Mouse (Mus musculus) layer of hippocampus, adult 9-11 months (tissue): ENCODE results near the gene Tex33.

Source experiments
- DNase-seq: peaks from one replicate; pipeline ENCODE4 v3.0.0; 2022

The Tex33 gene

DNA sequence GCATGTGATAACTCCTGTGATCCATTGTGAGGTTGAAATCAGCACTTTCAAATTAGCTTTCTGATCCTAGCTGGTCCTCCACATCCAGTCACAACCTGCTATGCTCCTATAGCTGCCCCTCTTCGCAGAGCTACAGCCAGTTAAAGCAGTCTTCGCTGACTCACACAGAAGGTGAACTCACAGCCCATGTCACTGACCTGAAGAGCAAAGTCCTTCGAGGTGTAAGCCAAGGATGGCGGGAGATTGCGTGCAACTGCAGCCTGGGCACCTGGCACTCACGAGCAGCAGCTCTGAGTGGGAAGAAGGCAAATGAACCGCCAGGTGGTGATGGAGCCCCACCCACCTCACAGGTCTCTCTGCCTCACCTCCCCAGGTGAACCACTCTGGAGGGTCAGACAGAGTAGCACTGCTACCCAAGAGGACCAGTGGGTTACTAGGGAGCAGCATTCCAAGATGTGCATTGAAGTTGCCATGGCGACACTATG is at the start of gene Tex33:
TSS of gene Tex33 (minus strand) at position 435 of the 485 bp plus-strand sequence.
- no peak for DNase-seq

DNA sequence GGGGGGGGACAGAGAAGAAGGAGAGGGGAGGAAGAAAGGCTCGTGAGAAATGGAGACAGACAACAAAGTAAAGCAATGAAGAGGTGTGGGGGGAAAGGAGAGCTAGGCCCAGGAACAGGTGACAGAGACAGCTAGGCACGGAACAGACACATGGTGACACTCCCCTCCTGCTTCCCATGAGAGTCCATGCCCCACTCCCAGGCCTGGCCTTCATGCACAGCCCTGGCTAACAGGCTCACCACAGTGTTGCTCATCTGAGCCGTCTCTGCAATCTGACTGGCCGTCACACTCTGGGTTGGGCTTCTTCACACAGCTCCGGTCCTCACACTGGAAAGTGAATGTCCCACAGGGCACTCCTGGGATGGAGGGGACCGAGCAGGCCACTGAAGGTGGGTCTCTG is 48.1 kb upstream of the Tex33 start:
- no peak for DNase-seq

DNA sequence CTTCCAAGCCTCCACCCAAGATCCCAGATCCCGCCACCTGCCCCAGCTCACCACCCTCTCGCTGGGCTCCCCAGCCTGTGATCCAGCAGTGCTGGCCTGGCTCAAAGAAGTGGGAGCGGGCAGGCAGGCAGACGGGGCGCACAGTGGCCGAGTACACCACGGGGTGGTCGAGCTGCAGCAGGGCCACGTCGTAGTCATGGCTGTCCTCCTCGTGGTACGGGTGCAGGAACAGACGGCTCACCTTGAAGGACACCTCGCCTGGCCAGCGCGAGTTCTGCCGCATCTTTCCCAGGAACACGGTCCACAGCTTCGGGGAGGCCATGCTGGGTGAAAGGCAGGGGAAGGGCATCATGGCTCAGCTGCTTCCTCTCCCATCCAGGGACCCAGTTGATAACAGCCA is 46.5 kb upstream of the Tex33 start:
- DNase-seq, result no peak

DNA sequence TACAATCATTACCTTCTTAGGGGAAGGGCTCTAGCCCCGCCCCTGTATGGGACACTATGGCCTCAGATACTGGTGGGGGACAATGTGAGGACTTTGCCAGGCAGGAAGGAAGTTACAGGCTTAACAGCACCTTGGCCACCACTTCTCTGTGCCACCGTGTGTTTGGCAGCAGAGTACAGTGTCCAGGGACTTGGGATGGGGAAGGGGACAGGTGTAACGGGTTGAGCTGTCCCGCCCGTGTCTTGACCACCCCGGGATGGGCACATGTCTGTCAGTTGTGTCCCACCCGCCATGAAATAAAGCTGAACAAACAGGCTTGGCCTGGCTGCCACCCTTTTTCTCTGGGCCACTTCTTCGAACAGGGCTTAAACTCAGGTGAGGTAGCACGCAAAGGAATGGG is 43.3 kb upstream of the Tex33 start:
- no peak for DNase-seq

GRCm38 (mm10) chr15:78438505-78438904 is 42.8 kb upstream of the Tex33 start:
- peak; percentile 26 for DNase-seq

DNA sequence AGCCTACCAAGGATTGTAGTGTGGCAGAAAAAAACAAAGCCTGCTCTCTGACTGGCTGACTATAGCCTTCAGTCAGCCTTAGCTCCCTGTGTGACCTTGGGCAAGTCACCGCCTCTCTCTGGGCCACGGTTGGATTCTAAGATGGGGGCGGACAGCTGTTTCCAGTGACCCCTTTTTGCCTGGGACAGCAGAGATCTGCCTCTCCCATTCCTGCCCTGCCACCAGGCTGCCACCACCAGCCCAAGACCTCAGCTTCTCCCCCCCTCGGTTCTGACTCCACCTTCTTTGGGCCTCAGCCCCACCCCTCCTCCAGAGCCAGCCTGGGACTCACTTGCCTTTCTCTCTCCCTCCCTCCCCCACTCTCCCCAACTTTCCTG is 42.3 kb upstream of the Tex33 start:
- DNase-seq, result no peak

DNA sequence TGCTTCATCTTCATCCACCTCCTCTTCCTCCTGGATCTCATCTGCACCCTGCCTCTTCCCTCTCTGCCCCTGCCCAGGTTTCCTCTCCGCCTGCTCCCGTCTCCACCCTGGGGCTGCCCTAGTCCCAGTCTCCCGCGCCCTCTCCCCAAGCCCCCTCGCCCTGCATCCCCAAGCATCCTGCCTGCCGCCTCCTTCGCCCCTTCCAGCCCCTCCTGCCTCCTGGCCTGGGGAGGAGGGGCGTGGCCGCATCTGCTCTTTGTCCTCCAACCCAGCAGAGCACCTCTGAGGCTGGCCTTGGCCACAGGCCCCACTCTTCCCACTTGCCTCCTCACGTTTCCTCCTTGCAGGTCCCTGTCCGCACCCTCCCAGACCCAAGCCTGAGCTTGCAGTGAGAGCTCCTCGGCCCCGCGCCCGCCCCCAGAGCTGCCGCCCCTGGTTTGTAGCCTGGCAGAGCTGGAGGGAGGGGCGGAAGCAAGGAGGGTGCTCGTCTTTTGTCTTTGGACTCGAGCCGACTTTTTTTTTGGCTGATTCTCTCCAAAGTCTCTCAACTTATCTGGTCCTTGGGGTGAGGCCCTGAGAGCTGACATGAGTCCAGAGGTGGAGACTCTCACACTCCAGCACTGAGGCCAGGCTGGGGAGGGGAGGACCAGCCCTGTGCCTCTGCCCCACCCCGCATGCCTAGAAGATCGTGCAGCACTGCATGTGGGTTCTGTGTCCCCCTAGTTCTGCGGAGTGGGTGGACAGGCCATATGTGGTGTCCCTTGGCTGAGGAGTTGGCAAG is 41.7 kb upstream of the Tex33 start:
- no peak for DNase-seq

DNA sequence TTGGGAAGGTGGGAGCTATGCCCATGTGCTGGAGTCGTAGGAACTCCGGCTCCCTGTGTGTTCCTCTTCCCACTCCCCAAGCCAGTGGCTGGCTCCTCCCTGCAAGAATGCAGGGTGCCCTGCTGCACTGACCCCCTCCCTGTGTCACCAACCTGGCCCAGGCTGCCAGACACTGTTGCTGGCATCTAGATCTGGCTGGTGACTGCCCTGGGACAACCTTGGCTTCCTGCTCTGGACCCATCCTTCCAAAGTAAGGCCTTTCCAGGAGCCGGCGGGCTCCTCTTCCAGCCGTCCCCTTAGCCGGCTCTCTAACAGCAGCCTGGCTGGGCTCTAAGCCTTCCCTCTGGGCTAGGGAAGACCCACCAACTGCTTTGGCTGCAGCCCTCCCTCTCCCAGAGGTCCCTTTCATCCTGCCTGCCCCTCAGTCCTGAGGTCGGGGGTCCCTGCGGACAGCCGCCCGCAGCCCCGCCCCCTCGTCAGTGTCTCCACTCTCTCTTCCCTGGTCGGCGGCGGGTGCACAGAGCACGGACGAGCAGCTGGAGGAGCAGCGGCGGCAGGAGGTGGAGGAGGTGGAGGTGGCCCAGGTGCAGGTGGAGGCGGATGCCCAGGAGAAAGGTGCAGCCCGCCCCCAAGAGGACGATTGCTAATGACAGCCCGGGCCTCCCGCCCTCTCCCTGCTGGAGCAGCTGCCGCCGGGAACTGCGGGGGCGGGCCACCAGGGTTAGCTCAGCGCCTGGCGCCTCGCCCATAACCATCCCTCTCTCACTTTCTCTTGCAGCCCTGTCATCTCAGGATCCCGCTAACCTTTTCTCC is 40.9 kb upstream of the Tex33 start:
- peak; percentile 96 for DNase-seq

DNA sequence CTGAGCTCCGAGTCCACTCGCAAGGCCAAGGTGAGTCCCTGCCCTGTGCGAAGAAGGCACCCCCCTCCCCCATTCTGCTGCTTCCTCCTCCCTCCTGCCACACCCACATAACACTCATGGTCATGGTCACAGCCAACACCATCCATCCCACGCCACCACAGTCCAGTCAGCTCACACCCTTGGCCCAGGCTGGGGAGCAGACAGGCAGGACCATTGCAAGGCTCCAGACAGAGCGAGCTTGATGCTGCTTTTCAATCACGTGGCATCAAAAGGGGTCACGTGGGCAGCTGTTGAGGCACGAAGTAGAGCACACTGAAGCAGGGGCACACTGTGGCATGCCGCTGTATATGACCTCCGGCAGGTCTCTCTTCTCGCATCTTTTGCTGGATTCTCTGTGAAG is 40.0 kb upstream of the Tex33 start:
- no peak for DNase-seq

- DNase-seq, result peak; percentile 66
Measured at GRCm38 (mm10) chr15:78434896-78435520, 39.3 kb upstream of the Tex33 start.

GRCm38 (mm10) chr15:78431541-78432121 is 35.9 kb upstream of the Tex33 start:
- DNase-seq, result no peak

DNA sequence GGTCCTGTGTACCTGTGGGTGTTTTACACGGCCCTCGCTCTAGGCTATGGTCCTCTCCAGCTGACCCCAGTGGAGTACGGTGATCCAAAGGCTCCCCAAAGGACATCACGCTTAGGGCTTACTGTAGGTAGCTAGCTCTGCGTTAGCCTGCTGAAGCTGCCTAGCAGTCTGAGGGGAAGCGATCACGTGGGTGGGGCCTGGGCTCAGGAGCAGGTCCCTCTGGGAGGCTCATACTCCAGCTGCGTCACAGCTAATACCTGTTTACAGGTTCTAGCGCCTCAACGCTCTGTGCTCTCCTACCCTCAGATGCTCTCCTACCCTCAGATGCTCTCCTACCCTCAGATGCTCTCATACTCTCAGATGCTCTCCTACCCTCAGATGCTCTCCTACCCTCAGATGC is 35.2 kb upstream of the Tex33 start:
- no peak for DNase-seq

DNA sequence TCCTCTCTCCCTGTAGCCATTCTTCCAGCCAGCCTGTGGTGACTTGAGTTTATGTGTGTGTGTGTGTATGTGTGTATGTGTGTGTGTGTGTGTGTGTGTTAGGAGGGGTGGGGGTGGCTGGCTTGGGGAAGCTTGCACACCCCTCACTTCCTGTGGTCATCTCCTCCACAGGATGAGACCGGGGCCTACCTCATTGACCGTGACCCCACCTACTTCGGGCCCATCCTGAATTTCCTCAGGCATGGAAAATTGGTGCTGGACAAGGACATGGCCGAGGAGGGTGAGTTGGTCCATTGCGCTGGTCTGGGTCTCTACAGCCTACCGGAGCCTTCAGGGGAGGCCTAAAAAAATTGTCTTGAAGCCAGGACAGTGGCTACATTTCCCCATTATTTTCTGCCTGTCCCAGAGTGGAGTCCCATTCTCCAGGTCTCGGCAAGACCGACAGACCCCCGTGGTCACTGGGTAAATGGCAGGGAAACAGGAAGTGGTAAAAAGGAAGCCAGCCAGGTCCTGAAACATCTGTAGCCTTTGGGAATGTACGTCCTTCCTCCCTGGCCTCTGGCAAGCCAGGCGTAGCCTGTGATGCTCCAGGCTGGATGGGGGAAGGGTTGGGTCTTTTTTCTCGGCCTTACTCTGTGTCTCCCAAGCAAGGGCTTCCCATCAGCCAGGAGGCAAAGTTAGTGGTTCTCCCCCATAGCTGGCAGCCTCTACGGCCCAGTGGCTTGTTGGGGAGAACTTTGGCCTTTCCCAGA is 34.3 kb upstream of the Tex33 start:
- no peak for DNase-seq

DNA sequence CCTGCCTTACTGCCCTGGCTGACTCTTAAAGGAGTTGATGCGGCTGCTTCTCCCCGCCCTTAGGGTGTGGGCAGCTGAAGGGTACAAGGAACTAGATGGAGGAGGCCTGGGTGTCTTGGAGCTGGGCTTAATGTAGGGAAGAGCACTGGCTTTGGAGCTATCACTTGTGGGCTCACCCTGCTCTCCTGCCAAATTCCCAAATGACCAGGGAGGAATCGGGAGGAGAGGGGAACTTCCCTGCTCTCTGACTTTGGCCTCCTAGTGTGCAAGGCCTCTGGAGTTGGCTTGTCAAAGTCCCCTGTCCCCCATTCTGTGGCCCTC is 33.4 kb upstream of the Tex33 start:
- DNase-seq, result no peak

- peak; percentile 80 for DNase-seq
Measured at GRCm38 (mm10) chr15:78428391-78429138, 32.9 kb upstream of the Tex33 start, which contains the start of gene Kctd17. TSS of gene Kctd17 (plus strand) at chr15:78428564.

GRCm38 (mm10) chr15:78425230-78425629 is 29.5 kb upstream of the Tex33 start:
- no peak for DNase-seq

DNA sequence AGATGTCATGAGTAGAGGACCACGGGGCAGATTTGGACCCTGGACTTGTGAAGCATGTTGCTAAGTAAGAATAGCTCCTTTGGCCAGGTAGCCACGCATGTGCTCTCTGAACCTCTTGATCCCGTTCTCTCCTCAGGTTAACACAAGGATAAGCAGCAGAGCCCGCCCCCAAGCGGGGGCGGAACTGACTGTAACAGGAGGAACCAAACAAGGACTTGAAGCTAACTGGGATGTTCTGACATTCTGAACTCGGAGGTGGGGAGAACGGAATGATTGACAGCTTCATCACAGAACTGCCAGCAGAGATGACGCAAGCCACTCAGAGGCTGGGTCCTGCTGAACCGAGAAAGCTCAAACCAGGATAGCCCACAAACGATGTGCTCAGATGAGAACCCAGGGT is 28.8 kb upstream of the Tex33 start:
- DNase-seq, result no peak

DNA sequence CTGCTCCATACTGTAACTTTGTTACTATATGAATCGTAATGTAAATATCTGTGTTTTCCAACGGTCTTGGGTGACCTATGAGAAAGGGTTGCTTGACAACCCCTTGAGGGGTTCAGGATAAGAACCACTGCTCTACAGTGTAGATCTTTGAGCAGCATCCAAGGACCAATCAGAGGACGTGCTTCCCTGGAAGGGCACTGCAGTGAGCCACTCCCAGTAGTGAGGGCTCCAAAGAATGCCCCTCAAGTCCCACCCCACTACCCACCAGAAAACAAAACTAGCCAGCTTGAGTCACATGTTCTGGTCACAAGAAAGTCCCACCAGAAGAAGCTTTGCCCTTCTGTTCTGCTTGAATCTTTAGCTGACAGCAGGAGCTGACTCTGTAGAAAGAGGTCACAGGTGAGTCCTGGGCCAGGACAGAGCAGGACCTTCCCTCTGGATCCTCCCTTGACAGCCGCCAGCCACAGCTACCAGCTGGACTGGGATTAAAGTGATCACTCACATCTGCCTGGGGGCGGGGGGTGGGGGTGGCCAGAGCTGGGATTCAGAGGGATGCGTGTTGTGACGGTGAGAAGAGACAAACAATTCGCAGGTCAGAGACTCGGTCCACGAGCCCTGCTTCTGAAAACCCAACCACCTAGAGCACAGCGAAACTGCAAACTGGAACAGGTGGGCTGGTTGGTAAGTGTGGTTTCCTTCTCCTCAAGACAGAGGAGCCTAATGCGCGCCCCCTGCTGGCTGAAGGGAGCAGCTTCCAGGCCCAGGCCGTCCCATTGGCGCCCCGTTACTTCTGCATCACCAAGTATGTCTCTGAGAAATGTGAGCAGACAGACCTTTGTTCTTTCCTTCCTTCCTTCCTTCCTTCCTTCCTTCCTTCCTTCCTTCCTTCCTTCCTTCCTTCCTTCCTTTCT is 26.6 kb upstream of the Tex33 start:
- peak; percentile 74 for DNase-seq

GRCm38 (mm10) chr15:78420395-78420794 is 24.7 kb upstream of the Tex33 start:
- DNase-seq, result no peak

GRCm38 (mm10) chr15:78416937-78417336 is 21.2 kb upstream of the Tex33 start:
- DNase-seq, result no peak

DNA sequence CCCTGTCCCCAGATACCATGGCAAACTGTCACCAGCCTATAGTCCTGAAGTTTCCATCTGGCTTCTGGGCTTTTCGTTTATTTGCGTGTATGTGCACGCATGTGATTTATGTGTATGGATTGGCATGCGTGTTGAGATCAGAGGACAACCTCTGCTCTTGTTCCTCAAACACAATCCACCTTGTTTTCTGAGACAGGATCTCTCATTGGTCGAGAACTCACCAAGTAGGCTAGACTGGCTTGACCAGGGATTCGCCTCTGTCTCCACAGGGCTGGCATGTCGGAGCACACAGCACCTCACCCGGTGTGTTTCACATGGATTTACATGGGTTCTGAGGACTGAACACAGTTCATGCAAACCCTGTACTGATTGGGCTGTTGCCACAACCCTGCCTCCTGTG is 18.4 kb upstream of the Tex33 start:
- DNase-seq, result no peak
